ENCODE assay signal across 8 mouse cellular contexts in the genomic region with DNA sequence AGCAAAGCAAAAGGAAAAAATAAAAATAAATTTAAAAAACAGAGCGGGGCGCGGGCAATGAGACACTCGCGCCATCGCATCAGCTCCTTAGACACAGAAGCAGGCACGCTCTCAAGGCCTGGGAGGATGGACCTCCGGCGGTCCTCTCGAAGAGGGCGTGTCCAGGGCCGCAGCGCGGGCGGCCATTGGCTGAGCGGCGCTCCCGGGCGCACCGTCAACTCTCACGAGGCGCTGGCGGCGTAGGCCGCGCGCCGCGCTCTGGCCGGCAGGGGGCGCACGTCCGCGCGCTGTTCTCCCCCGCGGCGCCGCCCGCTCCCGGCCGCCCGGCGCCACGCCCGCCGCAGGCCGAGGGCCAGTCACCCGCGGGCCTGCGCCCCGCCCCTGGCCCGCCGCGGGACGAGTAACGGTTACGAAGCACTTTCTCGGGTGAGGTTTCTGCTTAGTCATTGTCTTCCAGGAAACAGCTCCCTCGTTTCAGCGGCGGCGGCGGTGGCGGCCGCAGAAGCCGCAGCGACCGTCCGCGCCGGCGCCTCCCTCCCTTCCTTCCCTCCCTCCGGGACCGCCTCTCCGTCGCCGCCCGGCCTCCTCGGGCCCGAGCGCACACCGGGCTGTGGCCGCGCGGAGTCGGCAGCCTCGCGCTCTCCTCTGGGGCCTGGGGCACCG. TPM values are rescaled to one million over a fixed set of nuclear protein-coding genes. Genes with fewer than 3 reads are reported as not detected.
DNase-seq lines count a peak whose midpoint lies in the region; ATAC-seq and TF ChIP-seq lines count a peak whose summit lies in the region.

A gene (plus strand): TSS at position 343 of the 663 bp plus-strand sequence.

- H3K27ac ChIP-seq in cortical plate, adult 2 months (ENCODE audit: insufficient read depth, low read length) = peak within 1 kb of the TSS; percentile 89

- peak; percentile 96 for DNase-seq in gastrocnemius, postnatal 10 days
- peak; percentile 93 for DNase-seq in induced T-regulatory cell, adult 2 months (ENCODE audit: low read depth)
- DNase-seq in left cerebral cortex, adult 9 months (ENCODE audit: low spot score in 2 of 2) = peak; percentile 83 to 91
- peak; percentile 94 for DNase-seq in right cerebral cortex, postnatal 14 days
- DNase-seq in urinary bladder, postnatal 36 days (ENCODE audit: low spot score in 2 of 2) = peak; percentile 87 to 92

- TF ChIP-seq CTCF in cortical plate, adult 2 months (IDR thresholded peaks at IDR 0.05; ENCODE audit: extremely low read depth, insufficient read depth, low read length) = 0 out of 2 replicates have a peak, but pooled peaks have one; percentile 2

- H3K4me3 ChIP-seq in cortical plate, adult 2 months (ENCODE audit: insufficient read depth, low read length) = peak within 1 kb of the TSS; percentile 99

- H3K4me1 ChIP-seq in cortical plate, adult 2 months (ENCODE audit: control insufficient read depth, insufficient read depth, low read length) = peaks cover 8% of the 10 kb centered on the region

- peak; percentile 99 for ATAC-seq in activated CD4-positive, CD25-positive, alpha-beta regulatory T cell, adult 4 months
- ATAC-seq in megakaryocyte progenitor cell, adult 5-6 weeks (replicated peaks; ENCODE audit: poor library complexity) = peak; percentile 66

- peak; percentile 79; the same call in 1 of the 2 replicates for TF ChIP-seq POLR2A in cortical plate, adult 2 months (IDR thresholded peaks at IDR 0.05; ENCODE audit: extremely low read depth, insufficient read depth, low read length)

RNA-seq across cellular contexts. Expression of the gene that starts here (rescaled TPM):
- polyA plus RNA-seq in activated CD4-positive, CD25-positive, alpha-beta regulatory T cell, adult 4 months (2017; shearing (Covaris generic)) = 1 to 10 TPM; 5.2 to 6.0 TPM
- polyA plus RNA-seq in cortical plate, adult 2 months (2012; rRNA removed) = 46.6 and 49.5 TPM in 2 replicates
- 10 to 100 TPM; 27.9 to 32.3 TPM for total RNA-seq in gastrocnemius, postnatal 10 days (2021)
- total RNA-seq in megakaryocyte progenitor cell, adult 5-6 weeks (2015) = 171 and 190 TPM in 2 replicates
- 37.9 and 44.2 TPM in 2 replicates for total RNA-seq in megakaryocyte progenitor cell, adult 5-6 weeks (2017)

Comparison
In these comparisons a context has a peak if more than half of its experiments do, and no peak if none do; other contexts are left out.
1. Peak in every context shown above with its lines: DNase-seq, ATAC-seq, H3K4me3 ChIP-seq and H3K27ac ChIP-seq.